Mouse (Mus musculus) heart, adult 2 months (tissue): ENCODE data around the gene Tfpi.

Source experiments
- CTCF ChIP-seq: fragments of 200-600 bp; IDR thresholded peaks from 2 replicates; pipeline ENCODE4 v1.8.1; 2022; ENCODE audit warnings: antibody characterized with exemption, mild to moderate bottlenecking, moderate library complexity
- EP300 ChIP-seq: fragments of 200-500 bp; IDR thresholded peaks from 2 replicates; pipeline ENCODE4 v1.6.1; 2011; ENCODE audit warnings: low read depth, low read length, control low read depth; ENCODE audit not compliant: insufficient read depth
- POLR2A ChIP-seq: fragments of 200-500 bp; IDR thresholded peaks from 2 replicates; pipeline ENCODE4 v1.6.1; 2011; ENCODE audit warnings: mild to moderate bottlenecking, low read depth, low read length, control low read depth; ENCODE audit not compliant: insufficient read depth

- TF ChIP-seq POLR2A = no peak
- no peak for TF ChIP-seq CTCF
- TF ChIP-seq EP300 = no peak
Observed at GRCm38 (mm10) chr2:84441940-84442339, 34.6 kb downstream of the Tfpi start.
